Mouse (Mus musculus): ENCODE data around the gene Defb21. TPM values are rescaled to one million over a fixed set of nuclear protein-coding genes. Genes with fewer than 3 reads are reported as not detected.

Defb21 gene
- polyA plus RNA-seq, 1 experiment from 2014 or later: not detected

- Histone ChIP-seq H3K27me3 (replicated peaks; ENCODE audit: control insufficient read depth, insufficient read depth, low read length) (no peaks in the 10 kb centered on the region), H3K36me3 (ENCODE audit: control insufficient read depth, insufficient read depth, low read length) (no peaks in the 10 kb centered on the region), H3K9me3 (ENCODE audit: control insufficient read depth, low read length) (no peaks in the 10 kb centered on the region), H3K4me2 (ENCODE audit: low read length) (no peak within 1 kb of the TSS), H3K27ac (ENCODE audit: low read depth, low read length) (no peak within 1 kb of the TSS), H3K4me1 (ENCODE audit: control insufficient read depth, insufficient read depth, low read depth, low read length) (no peaks in the 10 kb centered on the region), H3K4me3 (ENCODE audit: low read length) (no peak within 1 kb of the TSS), H3K9ac (ENCODE audit: low read depth, low read length) (no peak within 1 kb of the TSS)
- 87% methylated on average over 5 of the region's 5 CpGs for WGBS
- ATAC-seq: no peak
Observed at GRCm38 (mm10) chr2:152569038-152569437, 3.5 kb upstream of the Defb21 start, which contains the start of gene Gm17416. Gm17416 (plus strand) TSS chr2:152569338.

GRCm38 (mm10) chr2:152569881-152570280 lies 2.7 kb upstream of the Defb21 start:
- no peak overlapping the region for H3K9ac ChIP-seq (ENCODE audit: low read depth, low read length)
- H3K4me1 ChIP-seq (ENCODE audit: control insufficient read depth, insufficient read depth, low read depth, low read length): no peaks in the 10 kb centered on the region
- H3K36me3 ChIP-seq (ENCODE audit: control insufficient read depth, insufficient read depth, low read length): no peaks in the 10 kb centered on the region
- 79% methylated on average over 4 of the region's 4 CpGs for WGBS
- no peak for ATAC-seq
- H3K4me3 ChIP-seq (ENCODE audit: low read length): no peak overlapping the region
- H3K27ac ChIP-seq (ENCODE audit: low read depth, low read length): no peak overlapping the region
- no peaks in the 10 kb centered on the region for H3K9me3 ChIP-seq (ENCODE audit: control insufficient read depth, low read length)
- no peak overlapping the region for H3K4me2 ChIP-seq (ENCODE audit: low read length)
- H3K27me3 ChIP-seq (replicated peaks; ENCODE audit: control insufficient read depth, insufficient read depth, low read length): no peaks in the 10 kb centered on the region

GRCm38 (mm10) chr2:152570313-152570712 lies 2.2 kb upstream of the Defb21 start:
- Histone ChIP-seq H3K9ac (ENCODE audit: low read depth, low read length) (no peak overlapping the region), H3K36me3 (ENCODE audit: control insufficient read depth, insufficient read depth, low read length) (no peaks in the 10 kb centered on the region), H3K4me2 (ENCODE audit: low read length) (no peak overlapping the region), H3K27me3 (replicated peaks; ENCODE audit: control insufficient read depth, insufficient read depth, low read length) (no peaks in the 10 kb centered on the region), H3K9me3 (ENCODE audit: control insufficient read depth, low read length) (no peaks in the 10 kb centered on the region), H3K4me1 (ENCODE audit: control insufficient read depth, insufficient read depth, low read depth, low read length) (no peaks in the 10 kb centered on the region), H3K4me3 (ENCODE audit: low read length) (no peak overlapping the region), H3K27ac (ENCODE audit: low read depth, low read length) (no peak overlapping the region)
- no peak for ATAC-seq
- WGBS: 79% methylated on average over 6 of the region's 6 CpGs

- H3K27me3 ChIP-seq (replicated peaks; ENCODE audit: control insufficient read depth, insufficient read depth, low read length): no peaks in the 10 kb centered on the region
- H3K9ac ChIP-seq (ENCODE audit: low read depth, low read length): no peak overlapping the region
- H3K4me1 ChIP-seq (ENCODE audit: control insufficient read depth, insufficient read depth, low read depth, low read length): no peaks in the 10 kb centered on the region
- ATAC-seq: no peak
- H3K9me3 ChIP-seq (ENCODE audit: control insufficient read depth, low read length): no peaks in the 10 kb centered on the region
- no peak overlapping the region for H3K4me2 ChIP-seq (ENCODE audit: low read length)
- no peak overlapping the region for H3K4me3 ChIP-seq (ENCODE audit: low read length)
- H3K27ac ChIP-seq (ENCODE audit: low read depth, low read length): no peak overlapping the region
- no peaks in the 10 kb centered on the region for H3K36me3 ChIP-seq (ENCODE audit: control insufficient read depth, insufficient read depth, low read length)
- 86% methylated on average over 8 of the region's 8 CpGs for WGBS
Observed at GRCm38 (mm10) chr2:152573484-152573883, 940 bp downstream of the Defb21 start.

- no peak for ATAC-seq
- no peaks in the 10 kb centered on the region for H3K27me3 ChIP-seq (replicated peaks; ENCODE audit: control insufficient read depth, insufficient read depth, low read length)
- 74% methylated on average over 7 of the region's 7 CpGs for WGBS
- H3K4me2 ChIP-seq (ENCODE audit: low read length): no peak within 1 kb of the TSS
- no peaks in the 10 kb centered on the region for H3K36me3 ChIP-seq (ENCODE audit: control insufficient read depth, insufficient read depth, low read length)
- no peak within 1 kb of the TSS for H3K9ac ChIP-seq (ENCODE audit: low read depth, low read length)
- no peak within 1 kb of the TSS for H3K27ac ChIP-seq (ENCODE audit: low read depth, low read length)
- no peaks in the 10 kb centered on the region for H3K4me1 ChIP-seq (ENCODE audit: control insufficient read depth, insufficient read depth, low read depth, low read length)
- H3K4me3 ChIP-seq (ENCODE audit: low read length): no peak within 1 kb of the TSS
- H3K9me3 ChIP-seq (ENCODE audit: control insufficient read depth, low read length): no peaks in the 10 kb centered on the region
Observed at GRCm38 (mm10) chr2:152580107-152580506, 7.6 kb downstream of the Defb21 start, which contains the start of gene Defb19. Defb19 (minus strand) TSS chr2:152580312.

GRCm38 (mm10) chr2:152580612-152581011 lies 8.1 kb downstream of the Defb21 start:
- Histone ChIP-seq H3K9ac (ENCODE audit: low read depth, low read length) (no peak overlapping the region), H3K9me3 (ENCODE audit: control insufficient read depth, low read length) (no peaks in the 10 kb centered on the region), H3K27me3 (replicated peaks; ENCODE audit: control insufficient read depth, insufficient read depth, low read length) (no peaks in the 10 kb centered on the region), H3K27ac (ENCODE audit: low read depth, low read length) (no peak overlapping the region), H3K36me3 (ENCODE audit: control insufficient read depth, insufficient read depth, low read length) (no peaks in the 10 kb centered on the region), H3K4me1 (ENCODE audit: control insufficient read depth, insufficient read depth, low read depth, low read length) (no peaks in the 10 kb centered on the region), H3K4me3 (ENCODE audit: low read length) (no peak overlapping the region), H3K4me2 (ENCODE audit: low read length) (no peak overlapping the region)
- WGBS: 91% methylated on average over 11 of the region's 11 CpGs
- ATAC-seq: no peak

GRCm38 (mm10) chr2:152586926-152587560 lies 14.5 kb downstream of the Defb21 start:
- no peak for ATAC-seq
- H3K36me3 ChIP-seq (ENCODE audit: control insufficient read depth, insufficient read depth, low read length): no peaks in the 10 kb centered on the region
- WGBS: 76% methylated on average over 4 of the region's 4 CpGs
- H3K4me1 ChIP-seq (ENCODE audit: control insufficient read depth, insufficient read depth, low read depth, low read length): no peaks in the 10 kb centered on the region
- H3K4me2 ChIP-seq (ENCODE audit: low read length): no peak overlapping the region
- no peaks in the 10 kb centered on the region for H3K27me3 ChIP-seq (replicated peaks; ENCODE audit: control insufficient read depth, insufficient read depth, low read length)
- no peak overlapping the region for H3K4me3 ChIP-seq (ENCODE audit: low read length)
- no peak overlapping the region for H3K27ac ChIP-seq (ENCODE audit: low read depth, low read length)
- no peak overlapping the region for H3K9ac ChIP-seq (ENCODE audit: low read depth, low read length)
- H3K9me3 ChIP-seq (ENCODE audit: control insufficient read depth, low read length): no peaks in the 10 kb centered on the region

GRCm38 (mm10) chr2:152588450-152588849 lies 15.9 kb downstream of the Defb21 start:
- 55% methylated on average over 2 of the region's 2 CpGs for WGBS
- no peak overlapping the region for H3K27ac ChIP-seq (ENCODE audit: low read depth, low read length)
- H3K4me3 ChIP-seq (ENCODE audit: low read length): no peak overlapping the region
- no peak for ATAC-seq
- no peaks in the 10 kb centered on the region for H3K27me3 ChIP-seq (replicated peaks; ENCODE audit: control insufficient read depth, insufficient read depth, low read length)
- H3K9me3 ChIP-seq (ENCODE audit: control insufficient read depth, low read length): no peaks in the 10 kb centered on the region
- no peaks in the 10 kb centered on the region for H3K4me1 ChIP-seq (ENCODE audit: control insufficient read depth, insufficient read depth, low read depth, low read length)
- H3K4me2 ChIP-seq (ENCODE audit: low read length): no peak overlapping the region
- no peaks in the 10 kb centered on the region for H3K36me3 ChIP-seq (ENCODE audit: control insufficient read depth, insufficient read depth, low read length)
- no peak overlapping the region for H3K9ac ChIP-seq (ENCODE audit: low read depth, low read length)

- H3K4me3 ChIP-seq (ENCODE audit: low read length): no peak overlapping the region
- H3K9ac ChIP-seq (ENCODE audit: low read depth, low read length): no peak overlapping the region
- H3K4me1 ChIP-seq (ENCODE audit: control insufficient read depth, insufficient read depth, low read depth, low read length): no peaks in the 10 kb centered on the region
- H3K9me3 ChIP-seq (ENCODE audit: control insufficient read depth, low read length): no peaks in the 10 kb centered on the region
- no peaks in the 10 kb centered on the region for H3K36me3 ChIP-seq (ENCODE audit: control insufficient read depth, insufficient read depth, low read length)
- ATAC-seq: no peak
- H3K27me3 ChIP-seq (replicated peaks; ENCODE audit: control insufficient read depth, insufficient read depth, low read length): no peaks in the 10 kb centered on the region
- WGBS: 57% methylated on average over 6 of the region's 6 CpGs
- no peak overlapping the region for H3K4me2 ChIP-seq (ENCODE audit: low read length)
- H3K27ac ChIP-seq (ENCODE audit: low read depth, low read length): no peak overlapping the region
Observed at GRCm38 (mm10) chr2:152589021-152589420, 16.5 kb downstream of the Defb21 start.
